Mouse (Mus musculus) regulatory T cell (primary cell): ENCODE measurements around the gene Trim63.
"Not testable (repeated sequence)": the region's sequence is repeated elsewhere in the genome, so short reads cannot be mapped to it uniquely, and the experiment has no call there.

ENCODE experiments used
- in situ Hi-C: fragments of 300-600 bp; cut with MboI, MseI; formaldehyde crosslinking; loops from one replicate; pipeline ENCODE4 v1.15.1; 2025; ENCODE audit warnings: high pct_unique_total_duplicates

The Trim63 gene

DNA sequence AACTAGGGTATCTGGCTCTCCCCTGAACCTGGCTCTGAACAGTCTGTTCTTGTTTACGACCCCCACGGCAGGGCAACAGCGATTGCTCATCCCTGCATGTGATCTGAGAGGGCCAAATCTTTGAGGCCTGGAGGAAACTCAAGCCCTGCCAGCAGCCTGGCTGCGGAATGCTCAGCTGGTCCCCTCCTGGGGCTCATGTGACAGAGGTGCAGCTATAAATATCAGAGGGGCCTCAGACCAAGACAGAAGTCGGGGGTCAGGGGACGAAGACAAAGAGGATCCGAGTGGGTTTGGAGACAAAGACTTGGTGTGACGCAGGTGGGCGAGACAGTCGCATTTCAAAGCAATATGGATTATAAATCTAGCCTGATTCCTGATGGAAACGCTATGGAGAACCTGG lies at the start of gene Trim63:
Gene Trim63 (plus strand): TSS at position 245 of the 400 bp plus-strand sequence.
- in situ Hi-C loops, result no loop called here

DNA sequence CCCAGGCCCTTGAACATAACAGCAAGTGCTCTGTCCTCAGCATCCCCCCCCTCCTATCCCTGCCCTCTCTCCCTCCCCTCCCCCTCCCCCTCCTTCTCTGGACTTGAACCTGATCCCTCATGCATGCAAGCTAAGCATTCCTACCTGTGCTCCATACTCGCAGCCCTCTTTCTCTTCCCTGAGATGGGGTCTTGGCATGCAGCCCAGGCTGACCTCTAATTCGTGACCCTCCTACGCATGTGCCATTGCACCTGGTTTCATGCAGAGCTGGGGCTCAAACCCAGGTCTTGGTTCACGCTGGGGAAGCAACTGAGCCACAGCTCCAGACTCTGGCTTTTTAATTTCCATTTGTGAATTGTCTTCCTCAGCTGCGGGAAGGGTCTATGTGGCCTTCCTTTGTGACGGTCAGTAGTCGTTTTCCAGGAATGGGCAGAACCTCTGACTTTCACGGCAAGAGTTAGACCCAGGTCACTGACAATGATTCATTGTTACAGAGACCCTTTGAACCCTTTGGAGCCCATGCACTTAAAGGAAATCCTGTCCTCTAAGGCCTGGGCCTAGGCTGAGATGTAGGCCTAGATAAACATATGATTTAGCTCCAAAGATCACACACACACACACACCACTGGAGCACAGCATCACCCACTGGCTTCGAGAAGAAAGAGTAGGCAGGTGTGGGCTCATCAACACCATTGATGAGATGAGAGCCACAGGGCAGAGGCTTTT lies 48.9 kb upstream of the Trim63 start:
- in situ Hi-C loops, result no loop called here

DNA sequence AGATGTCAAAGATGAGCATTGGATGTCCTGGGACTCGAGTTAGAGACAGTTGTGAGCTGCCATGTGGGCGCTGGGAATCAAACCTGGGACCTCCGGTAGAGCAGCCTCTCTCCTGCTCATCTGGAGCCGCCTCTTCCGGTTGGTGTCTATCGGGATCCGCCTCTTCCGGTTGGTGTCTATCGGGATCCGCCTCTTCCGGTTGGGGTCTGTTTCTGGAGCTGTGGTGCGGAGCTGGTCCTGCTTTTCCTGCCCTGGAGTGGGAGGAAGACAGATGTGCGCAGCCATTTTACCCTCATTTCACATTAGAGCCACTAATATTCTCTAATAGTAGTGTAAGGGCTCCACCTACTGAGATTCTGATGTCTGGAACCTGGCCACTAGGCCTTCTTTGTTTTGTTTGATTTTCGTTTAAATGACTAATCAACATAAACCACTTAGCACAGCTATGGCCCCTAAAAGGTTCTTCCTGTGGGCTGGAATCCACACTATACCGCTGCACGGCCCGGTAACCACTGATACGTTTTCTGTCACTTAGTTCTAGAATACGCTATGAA lies 46.7 kb upstream of the Trim63 start:
- in situ Hi-C loops, result no loop called here

DNA sequence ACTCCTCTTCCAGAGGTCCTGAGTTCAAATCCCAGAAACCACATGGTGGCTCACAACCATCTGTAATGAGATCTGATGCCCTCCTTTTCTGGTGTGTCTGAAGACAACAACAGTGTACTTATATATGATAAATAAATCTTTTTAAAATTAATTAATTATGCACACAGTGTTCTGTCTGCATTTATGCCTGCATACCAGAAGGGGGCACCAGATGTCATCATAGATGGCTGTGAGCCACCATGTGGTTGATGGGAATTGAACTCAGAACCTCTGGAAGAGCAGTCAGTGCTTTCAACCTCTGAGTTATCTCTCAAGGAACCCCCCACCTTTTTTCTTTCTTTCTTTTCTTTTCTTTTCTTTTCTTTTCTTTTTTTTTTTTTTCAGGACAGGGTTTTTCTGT lies 45.3 kb upstream of the Trim63 start:
- in situ Hi-C loops, result not testable (repeated sequence)

DNA sequence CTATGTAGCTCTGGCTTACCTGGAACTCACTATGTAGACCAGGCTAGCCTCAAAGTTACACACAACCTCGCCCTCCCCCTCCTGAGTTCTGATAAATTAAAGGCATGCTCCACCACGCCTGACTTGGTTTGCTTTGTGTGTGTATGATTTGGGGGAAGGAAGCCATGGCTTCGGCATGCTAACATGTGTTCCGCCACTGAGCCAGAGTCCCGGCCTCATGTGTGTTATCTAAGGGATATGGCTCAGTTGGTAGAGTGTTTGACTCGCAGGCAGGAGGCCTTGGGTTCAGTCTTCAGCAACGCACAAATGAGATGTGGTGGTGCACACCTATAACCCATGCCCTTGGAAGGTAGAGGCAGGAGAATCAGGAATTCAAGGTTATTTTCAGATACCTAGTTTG lies 42.9 kb upstream of the Trim63 start:
- in situ Hi-C loops, result no loop called here

DNA sequence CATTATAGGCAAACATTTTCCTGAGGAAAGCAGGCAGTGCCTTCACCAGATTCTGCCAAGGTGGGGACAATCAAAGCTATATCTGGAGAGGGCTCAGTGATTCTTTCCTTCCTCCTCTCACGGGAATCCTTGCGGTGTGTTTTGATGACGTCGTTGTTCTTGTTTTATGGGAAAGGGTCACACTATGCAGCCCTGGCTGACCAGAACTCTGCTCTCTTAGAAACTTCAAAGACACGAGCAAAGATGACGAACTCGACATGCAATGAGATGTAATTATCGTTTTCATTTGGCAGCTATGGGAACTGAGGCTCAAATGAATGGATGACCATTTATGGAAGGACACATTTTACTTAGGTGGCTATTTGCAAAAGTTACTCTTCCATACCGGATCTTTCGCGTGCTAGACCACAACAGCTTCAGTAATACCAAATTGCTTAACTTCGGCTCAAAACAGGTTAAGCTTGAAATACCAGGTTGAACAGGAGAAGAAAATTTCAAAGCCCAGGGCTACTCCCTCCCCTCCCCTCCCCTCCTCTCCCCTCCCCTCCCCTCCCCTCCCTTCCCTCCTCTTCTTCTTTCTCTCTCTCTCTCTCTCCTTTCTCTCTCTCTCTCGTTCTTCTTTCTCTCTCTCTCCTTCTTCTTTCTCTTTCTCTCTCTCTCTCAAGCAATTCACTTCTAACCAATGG lies 42.0 kb upstream of the Trim63 start:
- in situ Hi-C loops, result no loop called here

DNA sequence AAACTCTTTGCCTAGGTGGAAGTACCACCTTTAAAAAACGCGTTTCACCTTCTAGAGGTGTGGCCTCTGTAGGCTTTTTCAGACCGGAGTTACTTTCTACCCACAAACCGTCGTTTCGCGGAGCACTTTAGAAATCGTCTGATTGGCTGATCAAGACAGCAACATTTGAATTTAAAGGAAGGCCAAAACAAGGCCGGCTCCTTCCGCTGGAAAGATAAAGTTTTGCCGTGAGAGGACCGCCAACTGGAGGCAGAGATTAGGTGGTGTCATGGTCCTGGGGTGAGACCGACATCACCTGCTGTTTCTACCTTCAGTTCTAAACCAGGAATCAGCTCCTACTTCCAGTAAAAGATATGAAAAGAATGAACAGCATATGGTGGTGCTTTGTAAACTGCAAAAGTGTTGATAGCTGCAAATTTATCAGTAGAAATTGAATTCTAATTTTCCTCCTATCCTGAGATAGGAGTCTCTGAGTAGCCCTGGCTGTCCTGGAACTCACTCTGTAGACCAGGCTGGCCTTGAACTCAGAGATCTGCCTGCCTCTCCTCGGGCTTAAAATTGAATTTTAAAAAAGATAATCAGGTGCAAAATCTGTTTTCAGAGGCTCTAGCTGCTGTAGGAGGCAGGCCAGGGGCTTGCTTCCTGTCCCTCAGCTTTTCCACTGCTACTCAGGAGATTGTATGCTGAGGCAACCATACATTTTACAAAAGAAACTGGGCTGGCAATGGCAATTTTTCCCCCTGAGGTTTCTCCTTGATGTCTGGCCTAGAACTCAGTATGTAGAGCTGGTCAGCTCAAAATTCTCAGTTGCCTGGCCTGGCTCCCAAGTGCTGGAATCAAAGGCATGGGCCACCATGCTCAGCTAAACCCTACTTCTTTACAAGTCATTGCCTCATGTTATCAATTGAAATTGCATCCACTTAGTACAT lies 41.2 kb upstream of the Trim63 start:
- in situ Hi-C loops, result no loop called here

DNA sequence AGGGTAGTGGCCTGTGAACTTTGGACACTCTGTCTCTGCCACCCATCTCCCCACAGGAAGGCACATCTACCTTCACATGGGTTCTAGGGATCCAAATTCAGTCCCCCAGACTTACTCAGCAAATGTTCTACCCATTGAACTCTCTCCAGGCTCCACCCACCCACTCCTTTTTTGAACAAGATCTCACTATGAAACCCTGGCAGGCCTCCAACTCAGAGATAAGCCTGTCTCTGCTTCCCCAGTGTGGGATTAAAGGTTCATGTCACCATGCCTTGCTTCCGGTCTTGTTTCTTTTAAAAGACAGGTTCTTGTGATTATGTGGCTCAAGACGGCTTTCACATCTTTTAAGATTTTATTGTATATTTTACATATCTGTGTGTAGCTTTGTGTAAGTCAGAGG lies 30.0 kb upstream of the Trim63 start:
- in situ Hi-C loops, result no loop called here

DNA sequence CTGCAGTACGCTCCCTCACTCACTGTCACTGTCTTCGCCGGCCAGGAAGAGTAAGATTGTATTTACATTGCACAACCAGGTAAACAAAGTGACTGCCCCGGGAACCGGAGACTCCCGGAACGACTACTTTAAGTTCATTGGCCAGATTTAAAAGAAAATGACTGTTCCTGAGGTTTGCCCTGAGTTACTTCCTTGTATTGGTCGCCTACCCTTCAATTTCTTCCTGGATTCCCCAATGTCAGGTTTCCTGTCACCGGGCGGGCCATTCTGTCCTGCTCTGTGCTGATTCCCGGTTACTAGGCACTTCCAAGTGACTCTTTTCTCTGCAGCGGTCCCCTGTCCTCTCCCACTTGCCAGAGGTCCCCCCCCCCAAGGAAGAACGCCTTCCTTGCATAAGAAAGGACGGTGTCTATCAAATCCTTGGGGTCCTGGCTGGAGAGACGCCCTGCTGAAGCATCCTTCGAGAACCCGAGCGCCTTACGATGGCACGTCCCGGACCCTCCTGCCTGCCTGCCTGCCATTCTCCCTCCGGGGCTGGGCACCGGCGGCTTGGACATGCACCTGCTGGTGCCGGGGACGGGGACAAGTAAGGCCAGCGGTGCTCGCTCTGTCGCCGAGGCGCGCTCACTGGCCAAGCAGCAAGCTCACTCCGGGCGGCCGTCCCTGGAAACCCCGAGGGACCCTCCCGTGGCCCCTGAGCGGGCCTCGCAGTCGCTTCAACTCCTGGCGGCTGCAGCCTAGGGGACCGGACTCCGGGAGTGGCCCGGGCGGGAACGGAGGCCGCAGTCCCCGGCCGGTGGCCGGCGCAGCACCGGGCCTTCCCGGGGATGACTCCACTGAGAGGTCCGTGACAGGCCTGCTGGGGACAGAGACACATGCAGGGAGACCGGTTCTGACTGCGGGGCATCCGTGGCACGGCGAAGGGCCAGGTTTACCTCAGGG lies 28.4 kb upstream of the Trim63 start:
- in situ Hi-C loops, result no loop called here

DNA sequence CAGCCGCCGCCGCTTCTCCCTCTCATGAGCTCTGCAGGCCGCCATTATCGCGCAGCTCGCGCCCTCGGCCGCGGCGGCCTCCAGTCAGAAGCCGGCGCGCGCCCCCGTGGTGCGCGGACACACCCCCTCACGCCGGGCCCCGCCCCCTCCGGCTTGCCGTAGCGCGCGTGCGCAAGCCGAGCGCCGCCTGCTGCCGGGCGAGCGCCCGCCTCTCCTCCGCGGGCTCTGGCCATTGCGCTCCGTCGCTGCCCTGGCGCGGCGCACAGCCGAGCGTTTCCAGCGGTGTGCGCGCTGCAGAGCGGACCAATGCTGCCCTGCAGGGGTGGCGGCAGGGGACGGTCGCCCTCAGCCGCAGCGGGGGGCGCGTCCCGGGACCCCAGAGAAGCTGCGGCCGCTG lies 27.8 kb upstream of the Trim63 start:
- in situ Hi-C loops, result no loop called here

DNA sequence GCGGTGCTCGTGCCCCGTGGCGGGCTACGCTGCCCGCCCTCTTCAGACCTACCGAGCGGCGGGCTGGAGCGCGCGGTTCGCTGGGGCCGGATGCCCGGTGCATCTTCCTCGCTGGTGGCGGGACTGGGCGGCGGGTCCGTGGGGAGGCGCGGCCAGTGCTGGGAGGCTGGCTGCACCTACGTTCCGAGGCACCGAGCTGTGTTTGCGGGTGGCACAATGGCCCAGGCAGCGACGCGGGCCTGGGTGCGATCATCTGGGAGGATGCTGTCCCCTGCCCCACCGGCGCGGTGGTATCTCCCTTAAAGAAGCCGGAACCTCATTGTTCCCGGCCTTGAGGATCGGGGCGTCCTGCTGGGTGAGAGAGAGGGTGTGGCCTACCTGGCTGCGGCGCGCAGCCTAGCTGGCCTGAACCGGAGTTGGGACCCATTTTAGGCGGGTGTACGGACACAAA lies 27.3 kb upstream of the Trim63 start, which contains the start of gene Pdik1l:
Gene Pdik1l (minus strand): TSS at position 321 of the 451 bp plus-strand sequence.
- in situ Hi-C loops, result no loop called here

DNA sequence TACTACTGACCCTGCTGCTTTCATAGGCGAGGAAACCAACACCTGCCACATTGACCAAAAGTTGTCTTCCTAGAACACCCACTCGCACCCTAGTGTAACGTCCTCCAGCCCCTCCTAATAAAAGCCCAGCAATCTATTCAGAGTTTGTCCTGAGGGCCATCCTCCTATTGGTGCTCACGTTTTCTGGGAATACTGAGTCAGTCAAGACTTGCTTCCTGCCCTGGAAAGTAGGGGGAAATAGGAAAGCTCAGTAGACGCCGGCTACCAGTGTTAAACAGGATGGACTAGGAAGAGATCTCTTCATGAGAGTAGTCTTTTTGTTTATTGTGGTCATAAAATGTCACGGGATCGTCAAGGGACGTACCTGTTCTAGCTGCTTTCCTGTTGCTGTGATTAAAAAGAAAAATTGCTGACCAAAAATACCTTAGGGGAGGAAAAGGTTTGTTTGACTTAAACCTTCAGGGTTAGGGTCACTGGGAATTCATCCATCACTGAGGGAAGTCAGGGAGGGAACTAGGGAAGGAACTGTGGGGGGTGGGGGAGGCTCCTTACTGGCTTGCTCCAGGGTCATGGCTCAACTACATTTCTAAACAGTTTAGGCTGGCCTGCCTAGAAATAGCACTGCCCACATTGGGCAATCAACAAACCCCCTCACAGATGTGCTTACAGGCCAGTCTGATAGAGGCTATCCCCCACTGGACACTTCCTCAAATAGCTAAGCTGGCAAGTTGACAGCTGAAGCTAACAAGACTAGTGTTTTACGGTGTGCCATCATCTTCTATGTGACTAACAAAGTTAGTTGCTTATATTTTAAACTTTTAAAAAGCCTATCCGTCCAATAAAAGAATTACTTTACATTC lies 26.3 kb upstream of the Trim63 start:
- in situ Hi-C loops, result no loop called here

DNA sequence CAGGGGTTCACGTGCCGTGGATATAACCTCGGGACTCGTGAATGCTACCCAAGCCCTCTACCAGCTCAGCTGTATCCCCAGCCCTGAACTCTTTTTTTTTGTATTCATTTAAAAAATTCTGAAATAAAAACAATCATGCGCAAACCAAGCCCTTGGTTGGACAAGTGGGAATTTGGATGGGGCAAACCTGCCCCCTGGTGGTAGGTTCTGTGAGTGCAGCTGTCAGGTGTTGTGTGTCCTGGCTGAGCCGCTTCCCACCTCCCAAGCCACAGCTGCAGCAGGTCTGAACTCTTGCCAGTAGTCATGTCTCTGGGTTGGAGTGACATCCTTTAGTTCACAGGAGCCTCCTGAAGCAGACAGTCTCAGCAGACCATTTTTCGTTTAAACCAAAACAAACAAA lies 22.9 kb upstream of the Trim63 start:
- in situ Hi-C loops, result no loop called here

DNA sequence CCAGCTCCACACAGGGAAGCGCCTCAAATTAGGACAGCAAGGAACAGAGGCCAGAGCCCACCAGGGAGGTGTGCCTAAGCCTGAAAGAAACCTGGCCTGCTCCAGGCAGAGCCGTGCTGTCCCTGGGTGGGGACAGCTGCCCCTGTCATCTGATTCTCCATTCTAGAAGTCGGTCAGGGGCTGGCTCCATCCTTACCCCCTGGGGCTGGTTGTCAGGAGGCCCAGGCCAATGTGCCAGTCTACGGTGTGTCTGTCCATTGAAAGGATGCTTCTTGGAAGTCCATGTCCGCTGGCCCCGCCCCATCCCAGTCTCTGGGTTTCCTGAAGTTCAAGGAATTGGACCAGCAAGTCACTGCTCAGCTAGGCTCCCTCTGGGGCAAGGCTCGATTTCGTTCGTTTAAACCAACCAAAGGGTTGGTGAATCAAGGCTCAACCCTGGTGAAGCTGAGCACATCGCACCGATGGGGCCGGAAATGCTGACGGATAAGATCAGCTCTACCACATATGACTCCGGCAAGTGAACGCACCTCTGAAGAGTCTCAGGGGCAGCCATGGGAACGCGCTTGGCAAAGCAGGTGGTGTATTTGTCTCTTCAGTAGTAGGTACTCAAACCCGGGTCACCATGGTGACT lies 21.7 kb upstream of the Trim63 start:
- in situ Hi-C loops, result no loop called here

DNA sequence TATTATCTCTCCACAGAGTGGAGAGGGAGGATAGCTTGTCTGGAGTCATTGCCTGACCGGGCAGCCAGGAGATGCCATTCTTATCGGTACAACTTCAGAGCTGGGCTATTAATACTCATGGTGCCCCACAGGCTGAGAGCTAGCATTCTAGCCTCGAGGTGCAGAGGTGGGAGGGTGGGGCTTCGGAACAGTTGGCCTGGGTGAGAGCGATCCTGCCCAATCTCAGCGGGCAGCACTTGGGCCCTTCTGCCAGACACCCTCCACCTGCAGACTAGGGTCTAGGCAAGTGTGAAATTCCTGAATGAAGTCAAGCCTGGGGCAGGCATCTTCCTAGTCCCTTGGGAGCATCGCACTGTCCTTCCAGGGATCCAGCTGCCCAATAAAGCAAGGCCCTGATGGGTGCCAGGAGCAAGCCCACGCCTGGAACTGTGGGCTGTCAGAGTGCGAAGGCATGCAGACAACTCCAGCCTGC lies 21.2 kb upstream of the Trim63 start:
- in situ Hi-C loops, result no loop called here

DNA sequence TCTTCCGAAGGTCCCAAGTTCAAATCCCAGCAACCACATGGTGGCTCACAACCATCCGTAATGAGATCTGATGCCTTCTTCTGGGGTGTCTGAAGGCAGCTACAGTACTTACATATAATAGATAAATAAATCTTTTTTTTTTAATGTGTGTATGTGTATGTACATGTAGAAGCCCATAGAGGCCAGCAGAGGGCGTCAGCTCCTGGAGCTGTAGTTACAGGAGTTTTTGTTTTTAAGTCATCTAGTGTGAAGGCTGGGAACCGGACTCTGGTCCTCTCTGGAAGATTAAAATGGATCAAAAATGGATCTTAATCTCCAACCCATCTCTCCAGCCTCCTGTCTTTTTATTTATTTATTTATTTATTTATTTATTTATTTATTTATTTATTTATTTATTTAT lies 18.8 kb upstream of the Trim63 start:
- in situ Hi-C loops, result loop anchor here (5.0 kb wide), 1 partner anchor 39 kb away; no protein-coding TSS in a partner anchor

DNA sequence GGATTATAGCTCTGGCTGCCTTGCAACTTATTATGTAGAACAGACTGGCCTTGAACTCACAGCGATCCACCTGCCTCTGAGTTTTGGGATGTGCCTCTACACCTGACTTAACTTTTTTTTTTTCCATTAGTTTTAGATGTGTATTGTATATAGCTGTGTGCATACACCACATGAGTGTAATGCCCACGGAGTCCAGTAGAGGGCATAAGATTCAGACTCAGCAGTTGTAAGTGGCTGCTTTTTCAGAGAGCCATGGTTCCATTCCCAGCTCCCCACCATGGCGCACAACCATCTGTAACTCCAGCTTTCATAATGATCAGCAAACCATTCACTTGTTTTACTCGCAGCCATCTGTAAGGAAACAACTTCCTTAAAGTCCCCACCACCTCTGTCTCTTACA lies 18.4 kb upstream of the Trim63 start:
- in situ Hi-C loops, result loop anchor here (5.0 kb wide), 1 partner anchor 39 kb away; no protein-coding TSS in a partner anchor

DNA sequence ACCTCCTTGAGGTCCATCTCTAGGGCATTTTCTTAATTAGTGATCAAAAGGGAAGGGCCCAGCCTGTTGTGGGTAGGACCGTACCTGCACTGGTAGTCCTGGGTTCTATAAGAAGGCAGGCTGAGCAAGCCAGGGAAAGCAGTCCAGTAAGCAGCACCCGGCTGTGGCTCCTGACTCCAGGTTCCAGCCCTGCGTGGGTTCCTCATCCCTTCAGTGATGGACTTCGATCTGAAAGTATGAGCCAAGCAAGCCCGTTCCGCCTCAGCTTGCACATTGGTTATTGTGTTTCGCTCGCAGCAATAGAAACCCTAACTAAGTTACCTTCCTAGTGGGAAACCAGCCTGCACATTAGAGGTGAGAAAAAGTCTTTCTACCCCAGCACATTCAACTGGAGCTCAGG lies 17.6 kb upstream of the Trim63 start:
- in situ Hi-C loops, result loop anchor here (5.0 kb wide), 1 partner anchor 40 kb away; no protein-coding TSS in a partner anchor
